Mouse (Mus musculus) spleen, postnatal 14 days (tissue): ENCODE measurements around the gene Gja10.

ENCODE experiments used
- DNase-seq, 2 experiments: peaks; one replicate each; pipeline ENCODE4 v3.0.0; 2021 to 2022; ENCODE audit warnings: low spot score in 2 of 2

Gja10 gene

GRCm38 (mm10) chr4:32602660-32603059, at the start of gene Gja10:
TSS of gene Gja10 (minus strand) at chr4:32602760.
- DNase-seq: no peak

GRCm38 (mm10) chr4:32651669-32652068, 49.1 kb upstream of the Gja10 start:
- DNase-seq: no peak

- no peak for DNase-seq
Observed at GRCm38 (mm10) chr4:32621637-32622036, 19.1 kb upstream of the Gja10 start.

- DNase-seq: peak; percentile 97 to 99
Observed at GRCm38 (mm10) chr4:32615034-32615881, 12.7 kb upstream of the Gja10 start, which contains the start of gene Casp8ap2. TSS of gene Casp8ap2 (plus strand) at chr4:32615451.

GRCm38 (mm10) chr4:32601135-32601534, 1.4 kb downstream of the Gja10 start:
- DNase-seq: peak in 1 of 2 experiments; percentile 50

GRCm38 (mm10) chr4:32588237-32588636, 14.3 kb downstream of the Gja10 start:
- DNase-seq: no peak

- DNase-seq: no peak
Observed at GRCm38 (mm10) chr4:32587543-32587942, 15.0 kb downstream of the Gja10 start.

GRCm38 (mm10) chr4:32586596-32586995, 16.0 kb downstream of the Gja10 start:
- peak; percentile 33 to 66 for DNase-seq

- DNase-seq: no peak
Observed at GRCm38 (mm10) chr4:32584181-32584580, 18.4 kb downstream of the Gja10 start.

- DNase-seq: no peak
Observed at GRCm38 (mm10) chr4:32579850-32580249, 22.7 kb downstream of the Gja10 start.

GRCm38 (mm10) chr4:32575165-32575564, 27.4 kb downstream of the Gja10 start:
- no peak for DNase-seq

GRCm38 (mm10) chr4:32574604-32575003, 28.0 kb downstream of the Gja10 start:
- no peak for DNase-seq

- no peak for DNase-seq
Observed at GRCm38 (mm10) chr4:32573586-32573985, 29.0 kb downstream of the Gja10 start.

GRCm38 (mm10) chr4:32572118-32572517, 30.4 kb downstream of the Gja10 start:
- no peak for DNase-seq

GRCm38 (mm10) chr4:32571441-32571840, 31.1 kb downstream of the Gja10 start:
- DNase-seq: no peak

GRCm38 (mm10) chr4:32570939-32571317, 31.6 kb downstream of the Gja10 start:
- DNase-seq: no peak

GRCm38 (mm10) chr4:32569995-32570938, 32.3 kb downstream of the Gja10 start:
- no peak for DNase-seq

GRCm38 (mm10) chr4:32569054-32569453, 33.5 kb downstream of the Gja10 start:
- no peak for DNase-seq

- no peak for DNase-seq
Observed at GRCm38 (mm10) chr4:32564918-32565317, 37.6 kb downstream of the Gja10 start.

GRCm38 (mm10) chr4:32564416-32564815, 38.1 kb downstream of the Gja10 start:
- no peak for DNase-seq

- no peak for DNase-seq
Observed at GRCm38 (mm10) chr4:32562319-32563115, 40.0 kb downstream of the Gja10 start.
